Mouse (Mus musculus) spleen, postnatal 4 days (tissue): ENCODE measurements around the gene Ube2l3.
A peak's percentile ranks its signal among the peaks of the same experiment; 100 is the strongest.
"Not testable (repeated sequence)": the region's sequence is repeated elsewhere in the genome, so short reads cannot be mapped to it uniquely, and the experiment has no call there.

ENCODE experiments used
- DNase-seq, 2 experiments: peaks; one replicate each; pipeline ENCODE4 v3.0.0; 2022; ENCODE audit warnings: low spot score in 2 of 2

The Ube2l3 gene

GRCm38 (mm10) chr16:17202549-17202948, at the start of gene Ube2l3:
Gene Ube2l3, minus strand, starts transcription at chr16:17202649.
- no peak for DNase-seq

GRCm38 (mm10) chr16:17251539-17251938, 49.1 kb upstream of the Ube2l3 start:
- DNase-seq, result peak in 1 of 2 experiments; percentile 38

GRCm38 (mm10) chr16:17249135-17249534, 46.7 kb upstream of the Ube2l3 start:
- DNase-seq, result no peak

- no peak for DNase-seq
These were observed 45.3 kb upstream of the Ube2l3 start for GRCm38 (mm10) chr16:17247727-17248126.

GRCm38 (mm10) chr16:17244996-17245395, 42.5 kb upstream of the Ube2l3 start:
- no peak for DNase-seq

GRCm38 (mm10) chr16:17243731-17244130, 41.3 kb upstream of the Ube2l3 start:
- no peak for DNase-seq

GRCm38 (mm10) chr16:17239409-17239808, 37.0 kb upstream of the Ube2l3 start:
- no peak for DNase-seq

GRCm38 (mm10) chr16:17237634-17238033, 35.2 kb upstream of the Ube2l3 start:
- DNase-seq, result no peak

GRCm38 (mm10) chr16:17234916-17235665, 32.6 kb upstream of the Ube2l3 start:
- DNase-seq, result no peak

- DNase-seq, result peak in 1 of 2 experiments; percentile 63
These were observed 32.0 kb upstream of the Ube2l3 start for GRCm38 (mm10) chr16:17234499-17234895.

- peak in 1 of 2 experiments; percentile 72 for DNase-seq
These were observed 31.5 kb upstream of the Ube2l3 start for GRCm38 (mm10) chr16:17233702-17234498.

- DNase-seq, result peak; percentile 84 to 90
These were observed 30.6 kb upstream of the Ube2l3 start, which contains the start of gene Hic2 for GRCm38 (mm10) chr16:17232794-17233701. Gene Hic2, plus strand, starts transcription at chr16:17233572.

- DNase-seq, result not testable (repeated sequence)
These were observed 29.1 kb upstream of the Ube2l3 start for GRCm38 (mm10) chr16:17231523-17231922.

GRCm38 (mm10) chr16:17226496-17226895, 24.0 kb upstream of the Ube2l3 start:
- no peak for DNase-seq

GRCm38 (mm10) chr16:17225584-17225983, 23.1 kb upstream of the Ube2l3 start:
- no peak for DNase-seq

GRCm38 (mm10) chr16:17222197-17222596, 19.7 kb upstream of the Ube2l3 start:
- peak; percentile 96 to 100 for DNase-seq

GRCm38 (mm10) chr16:17220127-17220733, 17.8 kb upstream of the Ube2l3 start:
- DNase-seq, result no peak

GRCm38 (mm10) chr16:17216934-17217633, 14.6 kb upstream of the Ube2l3 start:
- DNase-seq, result no peak

GRCm38 (mm10) chr16:17209981-17210838, 7.8 kb upstream of the Ube2l3 start:
- peak; percentile 88 to 95 for DNase-seq
